Mouse (Mus musculus) embryonic facial prominence, embryonic 12.5 days (tissue): ENCODE results near the gene Dpf3. TPM values are rescaled to one million over a fixed set of nuclear protein-coding genes. Genes with fewer than 3 reads are reported as not detected.

Experiments used
- ATAC-seq: fragments of 200-750 bp; cut with Nextera tagmentation; 2 replicates; pipeline ENCODE4 v1.8.0; 2017; ENCODE audit not compliant: insufficient number of reproducible peaks, insufficient read depth, low FRiP score, low TSS enrichment
- H3K27ac ChIP-seq: fragments of 300-500 bp; sonication (generic); 2 replicates; pipeline ENCODE4 v1.5.1; 2016; ENCODE audit warnings: mild to moderate bottlenecking
- H3K27me3 ChIP-seq: fragments of 300-500 bp; sonication (generic); 2 replicates; pipeline ENCODE4 v1.6.1; 2016; ENCODE audit warnings: mild to moderate bottlenecking, moderate library complexity
- H3K36me3 ChIP-seq: fragments of 300-500 bp; sonication (generic); 2 replicates; pipeline ENCODE4 v1.6.1; 2016; ENCODE audit warnings: mild to moderate bottlenecking
- H3K4me1 ChIP-seq: fragments of 300-500 bp; sonication (generic); 2 replicates; pipeline ENCODE4 v1.6.1; 2016
- H3K4me2 ChIP-seq: fragments of 300-500 bp; sonication (generic); replicated peaks from 2 replicates; pipeline ENCODE4 v1.6.1; 2016; ENCODE audit warnings: mild to moderate bottlenecking, moderate library complexity
- H3K4me3 ChIP-seq: fragments of 300-500 bp; sonication (generic); 2 replicates; pipeline ENCODE4 v1.5.1; 2016; ENCODE audit warnings: mild to moderate bottlenecking
- H3K9ac ChIP-seq: fragments of 300-500 bp; sonication (generic); 2 replicates; pipeline ENCODE4 v1.6.1; 2016; ENCODE audit warnings: mild to moderate bottlenecking, moderate library complexity
- H3K9me3 ChIP-seq: fragments of 300-500 bp; sonication (generic); 2 replicates; pipeline ENCODE4 v1.6.1; 2016; ENCODE audit warnings: mild to moderate bottlenecking, moderate library complexity
- WGBS: fragments of 180-500 bp; shearing (Covaris S2); methylation state at CpG from one replicate; pipeline ENCODE4 v1.1.7; 2016; 5-methylcytosine and 5-hydroxymethylcytosine counted together
- polyA plus RNA-seq: library from polyadenylated mRNA; unstranded; fragments of >200 nt; fragmentation: Nextera tagmentation; extraction: Ambion mirVana; gene quantifications from 2 replicates; pipeline ENCODE4 v1.2.1, GENCODE M21; 2016

Dpf3 gene
- polyA plus RNA-seq, 1 experiment from 2014 or later, result 4.2 TPM

- no peaks in the 10 kb centered on the region for H3K36me3 ChIP-seq
- H3K4me1 ChIP-seq, result no peaks in the 10 kb centered on the region
- no peak overlapping the region for H3K27ac ChIP-seq
- no peaks in the 10 kb centered on the region for H3K27me3 ChIP-seq
- H3K4me2 ChIP-seq, result no peak overlapping the region
- no peak overlapping the region for H3K4me3 ChIP-seq
- ATAC-seq, result no peak
- 86% methylated on average over 12 of the region's 12 CpGs for WGBS
- H3K9ac ChIP-seq, result no peak overlapping the region
- no peaks in the 10 kb centered on the region for H3K9me3 ChIP-seq
Observed at GRCm38 (mm10) chr12:83405374-83406125, 82.0 kb downstream of the Dpf3 start.

DNA sequence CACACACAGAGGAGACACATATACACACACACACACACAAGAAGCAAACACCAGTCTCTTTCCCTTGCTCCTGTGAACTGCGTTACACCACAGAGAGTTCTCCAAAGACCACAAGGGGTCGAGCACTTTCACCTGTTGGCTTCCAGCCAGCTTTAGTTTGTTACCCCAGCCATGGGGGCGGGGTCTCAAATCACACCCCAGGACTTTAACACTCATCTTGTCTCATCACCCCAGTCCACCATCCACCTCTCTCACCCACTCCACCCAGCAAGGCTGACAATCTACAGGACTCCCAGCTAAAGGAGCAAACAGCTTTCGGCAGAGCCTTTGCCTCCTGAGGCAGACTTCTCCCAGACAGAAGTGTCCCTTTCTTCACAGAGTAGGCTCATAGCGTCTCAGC is 85.2 kb downstream of the Dpf3 start:
- Histone ChIP-seq H3K27ac (no peak overlapping the region), H3K4me2 (no peak overlapping the region), H3K27me3 (no peaks in the 10 kb centered on the region), H3K36me3 (no peaks in the 10 kb centered on the region), H3K4me3 (no peak overlapping the region), H3K9me3 (no peaks in the 10 kb centered on the region), H3K9ac (no peak overlapping the region), H3K4me1 (no peaks in the 10 kb centered on the region)
- ATAC-seq, result no peak
- 83% methylated on average over 5 of the region's 5 CpGs for WGBS

GRCm38 (mm10) chr12:83392011-83392410 is 95.5 kb downstream of the Dpf3 start:
- Histone ChIP-seq H3K27ac (no peak overlapping the region), H3K4me1 (no peaks in the 10 kb centered on the region), H3K4me3 (no peak overlapping the region), H3K27me3 (no peaks in the 10 kb centered on the region), H3K9me3 (no peaks in the 10 kb centered on the region), H3K36me3 (no peaks in the 10 kb centered on the region), H3K9ac (no peak overlapping the region), H3K4me2 (no peak overlapping the region)
- WGBS, result 88% methylated on average over 16 of the region's 16 CpGs
- no peak for ATAC-seq

- no peaks in the 10 kb centered on the region for H3K4me1 ChIP-seq
- H3K27me3 ChIP-seq, result no peaks in the 10 kb centered on the region
- no peaks in the 10 kb centered on the region for H3K9me3 ChIP-seq
- no peak overlapping the region for H3K4me2 ChIP-seq
- H3K9ac ChIP-seq, result no peak overlapping the region
- ATAC-seq, result no peak
- no peak overlapping the region for H3K27ac ChIP-seq
- H3K36me3 ChIP-seq, result no peaks in the 10 kb centered on the region
- 19% methylated on average over 3 of the region's 3 CpGs for WGBS
- no peak overlapping the region for H3K4me3 ChIP-seq
Observed at GRCm38 (mm10) chr12:83387554-83387953, 100.0 kb downstream of the Dpf3 start.

- ATAC-seq, result no peak
- no peaks in the 10 kb centered on the region for H3K36me3 ChIP-seq
- H3K4me2 ChIP-seq, result no peak overlapping the region
- no peaks in the 10 kb centered on the region for H3K4me1 ChIP-seq
- WGBS, result 91% methylated on average over 7 of the region's 7 CpGs
- H3K9ac ChIP-seq, result no peak overlapping the region
- H3K27ac ChIP-seq, result no peak overlapping the region
- no peaks in the 10 kb centered on the region for H3K27me3 ChIP-seq
- H3K9me3 ChIP-seq, result no peaks in the 10 kb centered on the region
- no peak overlapping the region for H3K4me3 ChIP-seq
Observed at GRCm38 (mm10) chr12:83381072-83381471, 106.4 kb downstream of the Dpf3 start.

DNA sequence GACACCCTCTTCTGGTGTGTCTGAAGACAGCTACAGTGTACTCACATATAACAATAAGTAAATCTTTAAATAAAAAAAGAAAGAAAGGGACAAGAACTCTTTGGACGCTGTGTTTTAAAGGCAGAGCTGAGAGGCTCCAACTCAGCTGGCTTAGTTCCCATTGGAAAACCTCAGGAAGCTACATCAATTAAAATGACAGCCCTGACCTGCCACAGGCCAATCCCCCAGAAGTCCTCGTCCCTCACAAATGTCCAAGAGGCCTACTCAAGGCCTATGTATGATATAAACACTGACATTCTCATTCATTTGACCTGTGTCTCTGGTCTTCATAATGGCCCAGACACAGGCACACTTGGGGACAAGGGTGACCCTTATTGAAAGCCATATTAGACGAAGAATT is 107.5 kb downstream of the Dpf3 start:
- Histone ChIP-seq H3K4me3 (no peak overlapping the region), H3K4me2 (no peak overlapping the region), H3K36me3 (no peaks in the 10 kb centered on the region), H3K27me3 (no peaks in the 10 kb centered on the region), H3K9me3 (no peaks in the 10 kb centered on the region), H3K27ac (no peak overlapping the region), H3K9ac (no peak overlapping the region), H3K4me1 (no peaks in the 10 kb centered on the region)
- no peak for ATAC-seq
- 75% methylated on average over 3 of the region's 3 CpGs for WGBS

DNA sequence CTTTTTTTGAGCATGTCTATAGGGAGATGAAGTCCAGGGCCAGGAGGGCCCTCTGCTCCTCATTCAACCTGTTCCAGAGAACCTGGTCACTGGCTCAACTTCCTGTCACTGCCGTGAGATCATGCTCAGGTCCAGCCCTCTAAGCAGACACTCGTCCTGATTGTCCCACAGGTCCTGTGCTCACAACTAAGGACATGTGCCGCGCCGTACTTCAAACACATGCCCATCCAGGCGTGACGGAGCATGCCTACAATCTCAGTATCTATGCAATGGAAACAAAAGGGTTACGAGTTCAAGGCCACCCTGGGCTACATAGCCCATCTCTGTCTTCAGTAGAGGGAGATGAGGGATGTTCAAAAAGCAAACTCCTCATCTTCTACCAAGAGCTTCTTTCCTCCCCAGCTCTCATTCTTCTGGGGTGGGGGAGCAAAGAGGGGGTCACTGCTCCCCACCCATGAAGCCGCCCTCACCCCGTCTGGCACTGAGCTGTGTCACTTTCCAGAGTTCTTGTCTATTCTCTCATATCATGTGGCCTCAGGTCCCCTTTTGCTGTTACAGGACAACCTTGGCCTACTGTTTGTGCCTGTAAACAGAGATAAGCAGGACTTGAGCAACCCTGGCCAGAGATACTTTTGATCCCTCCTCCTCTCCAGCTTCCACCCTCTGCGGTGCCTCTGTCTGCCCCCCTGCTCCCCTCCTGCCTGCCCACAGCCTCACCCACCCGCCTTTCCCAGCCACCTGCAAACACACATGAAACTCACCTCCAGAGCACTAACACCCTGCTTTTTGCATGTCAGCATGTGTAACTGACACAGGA is 112.3 kb downstream of the Dpf3 start:
- H3K27ac ChIP-seq, result no peak overlapping the region
- 77% methylated on average over 12 of the region's 12 CpGs for WGBS

GRCm38 (mm10) chr12:83373081-83373480 is 114.4 kb downstream of the Dpf3 start:
- Histone ChIP-seq H3K27me3 (no peaks in the 10 kb centered on the region), H3K9ac (no peak overlapping the region), H3K4me2 (no peak overlapping the region), H3K4me1 (no peaks in the 10 kb centered on the region), H3K4me3 (no peak overlapping the region), H3K27ac (no peak overlapping the region), H3K36me3 (no peaks in the 10 kb centered on the region), H3K9me3 (no peaks in the 10 kb centered on the region)
- WGBS, result 78% methylated on average over 7 of the region's 7 CpGs
- no peak for ATAC-seq

More for the DNA sequence above, 112.3 kb downstream of the Dpf3 start:
- Histone ChIP-seq H3K9ac (no peak overlapping the region), H3K4me2 (no peak overlapping the region), H3K36me3 (no peaks in the 10 kb centered on the region), H3K4me3 (no peak overlapping the region), H3K4me1 (no peaks in the 10 kb centered on the region), H3K27me3 (no peaks in the 10 kb centered on the region), H3K9me3 (no peaks in the 10 kb centered on the region)
- ATAC-seq, result no peak

DNA sequence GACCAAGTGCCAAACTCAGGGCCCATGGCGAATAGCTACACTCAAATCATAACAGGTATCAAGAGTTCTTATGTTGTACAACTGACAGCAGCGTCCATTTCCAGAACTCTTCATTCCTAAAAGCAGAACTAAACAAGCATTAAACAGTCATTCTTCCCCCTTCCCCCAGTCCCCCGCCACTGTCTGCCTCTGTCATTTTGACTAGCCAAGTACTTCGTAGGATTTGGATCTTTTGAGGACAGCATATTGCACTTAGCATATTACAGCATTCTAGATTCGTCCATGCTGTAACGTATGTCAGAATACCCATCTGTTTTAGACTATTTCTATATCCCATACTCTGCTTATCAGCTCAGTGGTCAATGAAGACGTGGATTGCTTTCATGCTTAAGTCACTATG is 115.2 kb downstream of the Dpf3 start:
- 86% methylated on average over 7 of the region's 7 CpGs for WGBS
- Histone ChIP-seq H3K4me1 (no peaks in the 10 kb centered on the region), H3K4me2 (no peak overlapping the region), H3K27ac (no peak overlapping the region), H3K36me3 (no peaks in the 10 kb centered on the region), H3K9me3 (no peaks in the 10 kb centered on the region), H3K9ac (no peak overlapping the region), H3K4me3 (no peak overlapping the region), H3K27me3 (no peaks in the 10 kb centered on the region)
- no peak for ATAC-seq

DNA sequence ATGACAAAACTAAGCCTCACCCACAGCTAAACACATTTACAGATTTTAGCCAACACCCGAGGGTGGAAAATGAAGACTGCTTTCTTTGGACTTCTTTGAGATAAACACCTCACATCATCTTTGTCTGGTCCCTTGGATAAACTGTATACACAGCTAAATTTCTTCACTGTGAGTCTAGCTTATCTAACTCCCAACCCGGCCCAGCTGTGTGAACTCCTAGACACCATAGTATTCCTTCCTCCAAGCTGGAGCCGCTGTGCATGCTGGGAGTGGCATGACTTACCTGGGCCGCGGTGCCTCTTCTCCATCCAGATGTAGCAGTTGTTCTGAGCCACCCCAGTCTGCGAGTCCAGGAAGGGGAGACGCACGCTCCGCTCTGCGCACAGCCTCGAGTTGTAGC is 117.3 kb downstream of the Dpf3 start:
- ATAC-seq, result no peak
- Histone ChIP-seq H3K9ac (no peak overlapping the region), H3K27ac (no peak overlapping the region), H3K4me3 (no peak overlapping the region), H3K36me3 (no peaks in the 10 kb centered on the region), H3K27me3 (no peaks in the 10 kb centered on the region), H3K4me2 (no peak overlapping the region), H3K9me3 (0 out of 2 replicates have a peak, but pooled peaks cover 2% of the 10 kb centered on the region), H3K4me1 (no peaks in the 10 kb centered on the region)
- 91% methylated on average over 11 of the region's 11 CpGs for WGBS

GRCm38 (mm10) chr12:83369416-83369815 is 118.1 kb downstream of the Dpf3 start:
- Histone ChIP-seq H3K4me2 (no peak overlapping the region), H3K9me3 (0 out of 2 replicates have a peak, but pooled peaks cover 5% of the 10 kb centered on the region), H3K36me3 (no peaks in the 10 kb centered on the region), H3K27me3 (no peaks in the 10 kb centered on the region), H3K4me3 (no peak overlapping the region), H3K4me1 (no peaks in the 10 kb centered on the region), H3K9ac (no peak overlapping the region), H3K27ac (no peak overlapping the region)
- ATAC-seq, result no peak
- 91% methylated on average over 5 of the region's 5 CpGs for WGBS

DNA sequence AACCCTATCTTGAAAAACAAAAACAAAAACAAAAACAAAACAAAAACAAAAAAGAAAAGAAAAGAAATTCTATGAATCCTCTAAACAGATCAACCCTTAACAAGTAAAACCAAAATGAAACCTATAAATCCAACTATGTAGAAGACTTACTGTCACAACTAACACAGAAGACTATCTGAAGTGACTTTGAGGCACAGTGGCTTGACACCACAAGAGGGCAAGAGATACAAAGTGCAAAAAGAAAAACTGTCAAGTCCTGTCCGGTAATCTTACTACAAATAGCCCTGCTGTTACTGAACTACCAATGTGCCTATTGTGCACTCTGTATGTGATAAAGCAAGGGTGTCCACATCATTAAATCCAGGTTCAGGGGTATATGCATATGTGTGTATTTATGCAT is 120.0 kb downstream of the Dpf3 start:
- Histone ChIP-seq H3K4me3 (no peak overlapping the region), H3K36me3 (no peaks in the 10 kb centered on the region), H3K4me2 (no peak overlapping the region), H3K4me1 (no peaks in the 10 kb centered on the region), H3K27me3 (no peaks in the 10 kb centered on the region), H3K9me3 (0 out of 2 replicates have a peak, but pooled peaks cover 5% of the 10 kb centered on the region), H3K27ac (no peak overlapping the region), H3K9ac (no peak overlapping the region)
- no peak for ATAC-seq
- WGBS, result 88% methylated on average over 1 of the region's 1 CpGs
